Mouse (Mus musculus): ENCODE results near the gene Rfpl4.

GRCm38 (mm10) chr7:5076931-5077330 is 39.8 kb downstream of the Rfpl4 start:
- TF ChIP-seq CTCF (IDR thresholded peaks at IDR 0.05; ENCODE audit: extremely low read depth, insufficient read depth, low read length) (no peak), POLR2A (IDR thresholded peaks at IDR 0.05; ENCODE audit: extremely low read depth, insufficient read depth, low read length) (no peak)

Data from cortical plate, adult 2 months (tissue).